Mouse (Mus musculus): ENCODE measurements at regions not wholly inside any gene's neighbourhood (a gene's known extent, or its start where the extent isn't known, plus 50 kb on each side); places are given as distances from the start of the nearest gene placed in this dataset.

GRCm38 (mm10) chr8:125325736-125326135, 243.9 kb downstream of the Sipa1l2 start:
- DNase-seq: no peak

DNA sequence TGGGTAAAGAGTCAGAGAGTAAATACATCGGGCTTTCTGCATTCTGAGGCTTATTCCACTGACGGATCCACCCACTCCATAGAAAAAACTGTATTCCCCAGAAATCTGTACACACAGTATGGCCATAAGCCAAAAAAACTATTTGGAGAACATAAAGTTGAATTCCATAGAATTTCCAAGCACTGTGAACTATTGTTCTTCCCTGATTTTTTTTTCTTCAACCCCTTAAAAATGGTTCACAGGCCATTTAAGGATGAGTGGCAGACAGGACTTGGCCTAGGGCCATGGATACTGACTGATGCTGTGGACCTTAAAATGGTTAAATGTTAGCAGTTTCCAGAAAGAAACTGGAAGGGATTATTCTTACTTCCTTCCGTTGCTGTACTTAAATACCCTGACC, 247.0 kb downstream of the Sipa1l2 start:
- no peak for DNase-seq

DNA sequence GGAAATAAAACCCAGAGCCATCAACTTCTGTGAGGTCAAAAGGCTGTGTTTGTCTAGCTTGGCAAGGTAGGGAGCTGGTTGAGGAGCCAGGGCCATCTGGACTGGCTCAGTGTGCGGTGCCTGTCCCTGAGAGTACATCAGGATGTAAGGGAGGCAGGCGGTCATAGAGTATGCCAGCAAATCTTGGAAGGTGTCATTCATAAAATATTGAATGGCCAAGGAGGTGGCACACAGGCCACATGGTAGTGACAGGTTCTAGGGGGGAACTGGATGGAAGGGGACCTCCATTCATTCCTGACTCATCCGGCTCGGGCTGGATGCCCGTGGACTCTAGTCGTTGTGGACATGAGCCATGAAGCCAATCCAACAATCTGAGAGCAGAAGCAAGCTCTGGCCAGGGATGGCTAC, 252.0 kb downstream of the Sipa1l2 start:
- no peak for DNase-seq

GRCm38 (mm10) chr8:125315736-125316135, 253.9 kb downstream of the Sipa1l2 start:
- no peak for DNase-seq

DNA sequence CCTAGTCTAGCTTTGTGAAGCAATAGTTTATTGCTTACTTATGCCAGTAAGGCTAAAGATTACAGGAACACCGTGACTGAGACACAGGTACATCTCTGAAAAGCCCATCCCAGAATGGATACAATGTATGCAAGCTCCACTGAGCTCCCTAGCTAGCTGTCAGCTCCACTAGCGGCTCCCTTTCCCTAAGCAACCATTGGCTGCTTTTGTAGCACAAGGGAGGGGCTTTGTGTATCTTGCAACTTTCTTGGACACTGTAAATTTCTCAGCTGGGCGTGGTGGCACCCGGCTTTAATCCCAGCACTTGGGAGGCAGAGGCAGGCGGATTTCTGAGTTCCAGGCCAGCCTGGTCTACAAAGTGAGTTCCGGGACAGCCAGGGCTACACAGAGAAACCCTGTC, 254.6 kb downstream of the Sipa1l2 start:
- no peak for DNase-seq

DNA sequence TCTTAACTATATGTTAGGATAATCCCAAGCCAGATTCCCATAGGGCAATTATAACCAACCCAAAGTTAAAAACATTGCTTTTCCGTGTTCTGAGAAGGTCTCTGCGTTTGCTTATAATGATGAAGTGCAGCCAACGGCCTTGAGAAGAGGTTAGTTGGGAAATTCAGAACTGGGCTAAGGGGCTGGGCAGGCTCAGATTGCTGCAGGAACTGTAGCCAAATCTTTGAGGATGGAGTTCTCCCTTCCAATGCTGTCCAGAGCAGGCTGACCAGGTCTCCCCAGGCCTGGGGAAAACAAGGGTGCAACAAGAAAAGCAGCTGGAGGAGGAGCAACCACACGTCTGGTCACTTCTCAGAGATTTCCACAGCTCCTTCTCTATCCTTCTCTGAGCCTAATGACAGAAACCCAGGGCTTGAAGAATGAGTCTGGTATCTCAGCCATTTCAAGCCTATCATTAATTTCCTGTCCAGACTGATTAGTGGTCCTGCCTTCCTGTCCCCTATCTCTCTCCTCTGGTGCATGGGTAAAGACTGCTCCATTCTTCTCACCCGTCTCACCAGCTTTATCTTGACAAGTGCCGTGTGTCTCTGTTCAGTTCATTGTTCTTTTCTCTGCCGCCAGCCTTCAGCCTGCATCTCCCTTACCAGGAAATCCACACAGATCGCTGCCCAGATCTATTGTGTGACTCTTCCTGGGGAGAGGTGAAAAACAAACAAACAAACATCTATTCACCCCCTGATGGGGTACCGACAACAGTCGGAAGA, 255.2 kb downstream of the Sipa1l2 start:
- DNase-seq: peak; percentile 45

GRCm38 (mm10) chr8:125311228-125312053, 257.4 kb downstream of the Disc1 start:
- DNase-seq: no peak
